Mouse (Mus musculus) neural tube, embryonic 14.5 days (tissue): ENCODE results near the gene Tsen54. TPM values are rescaled to one million over a fixed set of nuclear protein-coding genes. Genes with fewer than 3 reads are reported as not detected.

ENCODE experiments used
- ATAC-seq: fragments of 200-750 bp; cut with Nextera tagmentation; 2 replicates; pipeline ENCODE4 v1.8.0; 2017; ENCODE audit warnings: low read depth, mild to moderate bottlenecking, moderate TSS enrichment, moderate library complexity
- H3K27ac ChIP-seq: fragments of 300-500 bp; sonication (generic); 2 replicates; pipeline ENCODE4 v1.5.1; 2014; ENCODE audit warnings: low read depth, mild to moderate bottlenecking, control low read depth, low read length, moderate library complexity, mixed read lengths
- H3K27me3 ChIP-seq: fragments of 300-500 bp; sonication (generic); 2 replicates; pipeline ENCODE4 v1.6.1; 2014; ENCODE audit warnings: low read length; ENCODE audit not compliant: control insufficient read depth, insufficient read depth
- H3K36me3 ChIP-seq: fragments of 300-500 bp; sonication (generic); 2 replicates; pipeline ENCODE4 v1.6.1; 2014; ENCODE audit warnings: low read length, mixed read lengths; ENCODE audit not compliant: control insufficient read depth, insufficient read depth
- H3K4me1 ChIP-seq: fragments of 300-500 bp; sonication (generic); 2 replicates; pipeline ENCODE4 v1.6.1; 2014; ENCODE audit warnings: low read length; ENCODE audit not compliant: control insufficient read depth, insufficient read depth
- H3K4me2 ChIP-seq: fragments of 300-500 bp; sonication (generic); 2 replicates; pipeline ENCODE4 v1.6.1; 2014; ENCODE audit warnings: mild to moderate bottlenecking, low read depth, low read length, control low read depth
- H3K4me3 ChIP-seq: fragments of 300-500 bp; sonication (generic); 2 replicates; pipeline ENCODE4 v1.5.1; 2014; ENCODE audit warnings: low read depth, low read length, control low read depth, mixed read lengths
- H3K9ac ChIP-seq: fragments of 300-500 bp; sonication (generic); replicated peaks from 2 replicates; pipeline ENCODE4 v1.6.1; 2014; ENCODE audit warnings: low read depth, mild to moderate bottlenecking, control low read depth, low read length, mixed read lengths
- H3K9me3 ChIP-seq: fragments of 300-500 bp; sonication (generic); 2 replicates; pipeline ENCODE4 v1.6.1; 2016; ENCODE audit warnings: low read length; ENCODE audit not compliant: control insufficient read depth
- WGBS: fragments of 180-500 bp; shearing (Covaris S2); extraction: QIAGEN DNeasy Blood & Tissue Kit; methylation state at CpG from one replicate; pipeline ENCODE4 v1.1.7; 2014; 5-methylcytosine and 5-hydroxymethylcytosine counted together
- polyA plus RNA-seq: library from polyadenylated mRNA; unstranded; fragments of >200 nt; fragmentation: Nextera tagmentation; extraction: Ambion mirVana; gene quantifications from 2 replicates; pipeline ENCODE4 v1.2.1, GENCODE M21; 2014

Tsen54 gene
- 16.8 and 17.0 TPM in 2 replicates for polyA plus RNA-seq

DNA sequence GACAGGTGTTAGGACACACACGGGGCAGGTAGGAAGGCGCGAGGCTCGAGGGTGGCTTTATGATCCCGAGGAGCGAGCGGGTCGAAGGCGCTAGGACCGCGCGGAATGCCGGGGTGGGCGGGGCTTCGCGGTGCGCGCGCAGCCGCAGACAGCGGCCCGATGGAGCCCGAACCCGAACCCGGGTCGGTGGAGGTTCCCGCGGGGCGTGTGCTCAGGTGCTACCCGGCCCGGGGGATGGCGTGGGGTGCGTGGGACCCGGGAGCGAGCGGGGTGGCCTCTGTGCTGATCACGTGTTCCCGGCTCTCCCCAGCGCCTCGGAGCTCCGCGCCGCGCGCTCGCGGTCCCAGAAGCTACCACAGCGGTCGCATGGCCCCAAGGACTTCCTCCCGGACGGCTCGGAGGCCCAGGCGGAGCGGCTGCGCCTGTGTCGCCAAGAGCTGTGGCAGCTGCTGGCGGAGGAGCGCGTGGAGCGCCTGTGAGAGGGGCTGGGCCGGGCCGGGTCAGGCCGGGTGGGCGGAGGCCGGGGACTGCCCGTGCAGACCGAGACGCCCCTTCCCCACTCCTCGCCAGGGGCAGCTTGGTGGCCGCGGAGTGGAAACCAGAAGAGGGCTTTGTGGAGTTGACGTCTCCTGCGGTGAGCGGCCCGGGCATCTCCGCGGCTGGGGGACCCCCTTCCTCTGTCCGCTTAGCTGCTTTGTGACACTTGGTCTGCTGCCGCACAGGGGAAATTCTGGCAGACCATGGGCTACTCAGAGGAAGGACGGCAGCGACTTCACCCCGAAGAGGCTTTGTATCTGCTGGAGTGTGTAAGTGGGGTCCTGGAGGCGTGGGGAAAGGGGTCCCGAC is at the start of gene Tsen54:
Gene Tsen54, plus strand, starts transcription at position 120 of the 846 bp plus-strand sequence.
- peak within 1 kb of the TSS; percentile 97 for H3K4me2 ChIP-seq
- H3K4me1 ChIP-seq: peaks cover 21% of the 10 kb centered on the region; the same call in 1 of the 2 replicates
- H3K36me3 ChIP-seq: 0 out of 2 replicates have a peak, but pooled peaks cover under 1% of the 10 kb centered on the region
- H3K27ac ChIP-seq: peak within 1 kb of the TSS; percentile 69
- ATAC-seq: peak; percentile 52
- peak within 1 kb of the TSS; percentile 77 for H3K9ac ChIP-seq
- H3K9me3 ChIP-seq: no peaks in the 10 kb centered on the region
- WGBS: under 1% methylated on average over 68 of the region's 84 CpGs
- H3K4me3 ChIP-seq: peak within 1 kb of the TSS; percentile 89
- H3K27me3 ChIP-seq: no peaks in the 10 kb centered on the region

DNA sequence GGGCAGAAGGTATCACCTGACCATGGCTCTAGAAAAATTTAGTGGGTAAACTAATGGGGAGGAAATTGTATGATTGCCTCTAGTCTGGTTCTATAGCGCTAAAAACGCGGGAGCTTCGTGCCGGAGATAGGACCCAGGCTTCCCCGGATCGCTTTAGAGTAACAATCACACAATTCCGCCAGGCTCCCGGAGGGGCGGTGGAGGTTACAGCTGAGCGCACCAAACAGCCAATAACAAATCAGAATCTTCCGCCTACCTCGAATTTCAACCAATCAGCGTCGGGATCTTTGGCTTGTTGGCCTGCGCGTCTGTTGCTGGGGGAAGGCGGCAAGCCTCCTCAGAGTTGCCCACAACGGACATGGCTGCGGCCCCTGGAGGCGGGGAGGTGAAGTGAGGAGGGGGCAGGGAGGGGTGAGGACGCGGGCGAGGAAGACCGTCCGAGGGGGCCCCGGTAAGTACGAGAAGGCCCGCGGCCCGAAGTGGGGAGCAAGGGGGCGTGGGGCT is 49.4 kb upstream of the Tsen54 start, which contains the start of gene Tmem94:
Gene Tmem94, plus strand, starts transcription at position 331 of the 504 bp plus-strand sequence.
- peaks cover 24% of the 10 kb centered on the region for H3K4me1 ChIP-seq
- no peaks in the 10 kb centered on the region for H3K27me3 ChIP-seq
- no peaks in the 10 kb centered on the region for H3K9me3 ChIP-seq
- peak within 1 kb of the TSS; percentile 86 for H3K4me2 ChIP-seq
- H3K27ac ChIP-seq: peak within 1 kb of the TSS; percentile 93
- ATAC-seq: peak; percentile 96
- WGBS: 1% methylated on average over 32 of the region's 32 CpGs
- H3K9ac ChIP-seq: peak within 1 kb of the TSS; percentile 92
- H3K36me3 ChIP-seq: no peaks in the 10 kb centered on the region
- peak within 1 kb of the TSS; percentile 83 for H3K4me3 ChIP-seq

DNA sequence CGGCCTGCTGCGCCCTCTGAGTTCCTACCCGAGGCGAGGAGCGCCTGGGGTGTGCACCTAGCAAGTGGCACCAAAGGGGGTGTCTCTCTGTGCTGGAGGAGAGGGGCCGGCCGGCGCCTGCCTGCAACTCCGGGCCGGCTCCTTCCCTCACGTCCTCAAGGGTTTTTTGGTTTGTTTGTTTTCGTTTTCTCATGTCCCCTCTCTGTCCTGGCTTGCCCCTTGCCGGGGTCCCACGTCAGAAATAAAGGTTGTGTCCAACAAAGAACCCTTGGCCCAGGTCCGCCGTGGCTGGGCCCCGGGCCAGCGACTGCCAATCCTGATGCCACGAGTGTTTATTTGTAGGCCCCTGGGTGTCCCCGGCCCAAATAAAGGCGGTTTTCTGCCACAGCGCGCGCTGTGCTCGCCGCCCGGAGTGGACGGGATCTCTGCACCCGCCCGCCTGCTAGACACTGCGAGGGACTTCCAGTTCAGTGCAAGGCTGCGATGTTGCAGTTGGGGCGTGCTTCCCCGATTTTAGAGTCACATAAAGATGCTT is 48.9 kb upstream of the Tsen54 start:
- Histone ChIP-seq H3K9me3 (no peaks in the 10 kb centered on the region), H3K27ac (peak overlapping the region; percentile 93), H3K4me3 (peak overlapping the region; percentile 83), H3K27me3 (no peaks in the 10 kb centered on the region), H3K9ac (peak overlapping the region; percentile 92), H3K36me3 (no peaks in the 10 kb centered on the region), H3K4me1 (peaks cover 24% of the 10 kb centered on the region), H3K4me2 (peak overlapping the region; percentile 86)
- WGBS: under 1% methylated on average over 32 of the region's 34 CpGs
- ATAC-seq: peak; percentile 82

DNA sequence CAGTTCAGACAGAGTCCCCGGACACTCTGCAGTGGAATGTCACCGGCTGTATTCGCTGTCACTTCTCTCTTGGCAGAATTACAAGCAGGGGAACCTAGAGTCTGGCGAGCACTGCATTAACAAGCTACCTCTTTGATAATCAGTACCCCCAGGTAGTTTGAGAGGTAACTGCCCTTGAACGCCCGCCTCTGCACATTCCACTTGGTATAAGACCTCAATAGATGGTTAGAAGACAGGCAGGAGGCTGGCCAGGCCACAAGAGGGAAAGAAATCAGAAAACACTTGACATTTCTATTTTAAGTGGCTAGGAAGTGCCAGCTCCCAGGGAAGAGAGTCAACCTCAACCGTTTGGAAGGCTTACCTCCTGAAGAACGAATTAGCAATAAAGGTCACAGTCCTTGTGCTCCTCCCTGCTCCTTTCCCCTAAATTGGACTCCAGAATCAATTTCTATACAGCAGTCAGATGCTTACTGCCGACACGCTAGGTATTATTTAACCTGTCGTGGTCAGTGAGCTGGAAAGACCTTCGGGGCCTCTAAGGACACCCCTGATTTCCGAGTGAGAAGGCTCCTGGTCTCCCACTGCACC is 48.1 kb upstream of the Tsen54 start:
- H3K4me1 ChIP-seq: peaks cover 24% of the 10 kb centered on the region
- H3K36me3 ChIP-seq: no peaks in the 10 kb centered on the region
- no peaks in the 10 kb centered on the region for H3K27me3 ChIP-seq
- 36% methylated on average over 13 of the region's 13 CpGs for WGBS
- peak overlapping the region; percentile 86 for H3K4me2 ChIP-seq
- peak overlapping the region; percentile 83 for H3K4me3 ChIP-seq
- ATAC-seq: no peak; the same call in 1 of the 2 replicates
- H3K27ac ChIP-seq: peak overlapping the region; percentile 93
- H3K9me3 ChIP-seq: no peaks in the 10 kb centered on the region
- H3K9ac ChIP-seq: peak overlapping the region; percentile 92

DNA sequence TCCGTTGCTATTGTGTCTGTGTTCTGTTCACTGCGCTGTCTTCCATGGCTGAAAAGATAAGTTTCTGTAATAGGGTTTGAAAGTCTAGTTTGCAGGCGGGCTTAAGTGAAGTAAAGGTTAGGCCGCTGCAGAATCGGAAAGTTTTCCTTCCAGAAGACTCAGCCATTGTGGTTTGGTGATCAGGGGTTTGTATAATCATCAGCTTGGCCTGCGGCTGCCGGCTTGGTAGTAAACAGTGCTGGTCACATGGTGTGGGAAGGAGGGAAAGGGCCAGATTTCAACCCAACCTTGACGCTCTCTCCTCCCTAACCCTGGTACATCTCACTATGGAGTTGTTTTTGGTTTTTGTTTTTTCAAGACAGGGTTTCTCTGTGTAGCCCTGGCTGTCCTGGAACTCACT is 47.5 kb upstream of the Tsen54 start:
- Histone ChIP-seq H3K9ac (no peak overlapping the region), H3K36me3 (no peaks in the 10 kb centered on the region), H3K4me2 (peak overlapping the region; percentile 86), H3K4me1 (peaks cover 24% of the 10 kb centered on the region), H3K4me3 (peak overlapping the region; percentile 83; the same call in 1 of the 2 replicates), H3K9me3 (no peaks in the 10 kb centered on the region), H3K27me3 (no peaks in the 10 kb centered on the region), H3K27ac (no peak overlapping the region)
- WGBS: 93% methylated on average over 8 of the region's 8 CpGs
- ATAC-seq: no peak

DNA sequence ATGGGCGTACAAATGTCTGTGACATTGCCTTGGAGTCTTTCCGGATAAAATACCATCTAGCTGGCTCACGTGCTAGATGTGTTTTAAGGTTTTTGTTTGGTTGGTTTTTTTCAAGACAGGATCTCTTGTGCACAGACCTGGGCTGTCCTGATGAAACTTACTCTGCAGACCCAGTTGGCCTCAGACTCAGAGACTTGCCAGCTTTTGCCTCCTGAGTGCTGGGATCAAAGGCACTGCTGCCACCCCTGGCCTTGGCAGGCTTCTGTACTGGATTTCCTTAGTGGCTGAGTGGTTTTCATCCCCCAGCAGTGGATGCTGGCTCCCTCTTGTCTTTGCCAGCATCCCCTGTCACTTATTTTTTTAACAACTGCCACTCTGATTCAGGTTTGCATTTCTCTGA is 45.6 kb upstream of the Tsen54 start:
- H3K9ac ChIP-seq: no peak overlapping the region
- no peak overlapping the region for H3K4me2 ChIP-seq
- no peaks in the 10 kb centered on the region for H3K27me3 ChIP-seq
- H3K27ac ChIP-seq: 0 out of 2 replicates have a peak overlapping the region, but pooled peaks have one; percentile 35
- 90% methylated on average over 3 of the region's 3 CpGs for WGBS
- H3K36me3 ChIP-seq: no peaks in the 10 kb centered on the region
- ATAC-seq: no peak
- no peak overlapping the region for H3K4me3 ChIP-seq
- H3K4me1 ChIP-seq: peaks cover 24% of the 10 kb centered on the region
- no peaks in the 10 kb centered on the region for H3K9me3 ChIP-seq

DNA sequence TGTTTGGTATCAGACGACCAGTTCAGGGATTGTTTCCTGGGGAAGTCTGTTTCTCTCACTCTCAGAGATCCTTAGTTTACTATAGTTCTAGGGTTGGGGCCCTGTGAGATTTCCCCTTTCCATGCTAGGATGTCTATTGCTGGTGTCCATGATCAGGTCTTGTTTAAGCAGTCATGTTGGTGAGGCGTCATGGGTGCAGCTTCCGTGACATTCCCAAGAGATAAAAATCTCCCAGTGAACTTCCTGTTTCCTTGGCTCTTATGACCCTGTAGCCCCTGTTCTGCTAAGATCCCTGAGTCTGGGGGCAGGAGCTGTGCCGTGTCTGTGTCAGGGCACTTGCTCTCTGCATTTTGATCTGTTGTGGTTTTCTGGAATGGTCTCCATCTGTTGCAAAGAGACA is 39.9 kb upstream of the Tsen54 start:
- no peaks in the 10 kb centered on the region for H3K27me3 ChIP-seq
- 85% methylated on average over 4 of the region's 4 CpGs for WGBS
- no peak overlapping the region for H3K4me3 ChIP-seq
- no peak overlapping the region for H3K9ac ChIP-seq
- H3K4me2 ChIP-seq: no peak overlapping the region
- peaks cover 25% of the 10 kb centered on the region for H3K4me1 ChIP-seq
- H3K36me3 ChIP-seq: no peaks in the 10 kb centered on the region
- no peak overlapping the region for H3K27ac ChIP-seq
- no peaks in the 10 kb centered on the region for H3K9me3 ChIP-seq
- no peak for ATAC-seq

DNA sequence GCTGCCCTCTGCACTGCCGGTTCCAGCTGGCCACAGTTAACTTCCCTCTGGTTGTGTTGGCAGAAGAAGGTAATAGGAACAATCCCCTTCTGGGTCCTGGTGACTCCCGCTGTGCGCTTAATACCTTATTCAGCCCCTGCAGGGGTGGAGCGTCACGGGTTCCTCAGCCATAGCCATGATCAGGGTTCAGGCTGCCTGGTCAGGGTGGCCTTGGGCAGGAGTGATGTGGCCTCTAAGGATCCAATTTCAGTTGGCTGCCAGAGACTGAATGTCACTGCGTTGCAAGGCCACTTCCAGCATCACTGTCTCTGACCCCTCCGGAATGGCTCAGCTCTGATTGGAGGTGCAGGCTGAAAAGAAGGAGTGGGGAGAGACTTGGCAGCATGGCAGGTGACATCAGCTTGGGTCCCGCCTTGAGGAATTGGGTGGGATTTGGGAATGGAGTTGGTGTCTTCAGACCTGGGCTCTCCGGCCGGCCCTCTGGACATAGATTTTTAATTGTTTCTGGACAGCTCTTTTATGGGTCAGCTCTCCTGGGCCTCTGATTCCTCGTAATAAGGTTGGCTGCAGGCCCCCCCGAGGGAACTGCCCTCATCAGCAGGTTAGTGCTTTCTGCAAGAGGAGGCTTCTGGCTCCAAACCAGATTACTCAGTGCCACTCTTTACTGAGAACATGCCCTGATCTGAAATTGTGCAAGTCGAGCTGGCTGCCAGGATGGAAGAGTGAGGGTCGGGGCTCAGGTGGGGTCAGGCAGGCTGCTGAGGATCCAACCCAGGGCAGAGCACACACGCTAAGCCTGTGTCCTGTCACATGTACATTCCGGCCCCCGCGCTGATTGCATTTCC is 38.5 kb upstream of the Tsen54 start:
- no peak overlapping the region for H3K9ac ChIP-seq
- no peak for ATAC-seq
- peaks cover 35% of the 10 kb centered on the region for H3K4me1 ChIP-seq
- H3K9me3 ChIP-seq: no peaks in the 10 kb centered on the region
- no peaks in the 10 kb centered on the region for H3K36me3 ChIP-seq
- H3K27me3 ChIP-seq: no peaks in the 10 kb centered on the region
- H3K27ac ChIP-seq: peak overlapping the region; percentile 16; the same call in 1 of the 2 replicates
- H3K4me3 ChIP-seq: no peak overlapping the region
- WGBS: 42% methylated on average over 18 of the region's 18 CpGs
- no peak overlapping the region for H3K4me2 ChIP-seq
